Mouse (Mus musculus) ES-E14 (cell line): ENCODE results near the gene Metrnl. TPM values are rescaled to one million over a fixed set of nuclear protein-coding genes. Genes with fewer than 3 reads are reported as not detected.

Source experiments
- DNase-seq: peaks from one replicate; pipeline ENCODE4 v3.0.0-alpha.2; 2013; ENCODE audit warnings: low read depth, low spot score
- H3K27ac ChIP-seq: 2 replicates; pipeline ENCODE4 v1.5.1; 2012; ENCODE audit warnings: low read depth, mild to moderate bottlenecking, low read length, moderate library complexity, mixed read lengths; ENCODE audit not compliant: poor library complexity, insufficient read depth, severe bottlenecking
- H3K36me3 ChIP-seq: 2 replicates; pipeline ENCODE4 v1.6.1; 2012; ENCODE audit warnings: mild to moderate bottlenecking, low read length, moderate library complexity, mixed read lengths; ENCODE audit not compliant: control insufficient read depth, poor library complexity, insufficient read depth, severe bottlenecking
- H3K4me1 ChIP-seq, 2 experiments: fragments of 150-350 bp in 1 of 2; sonication (generic) in 1 of 2; 2 replicates each; pipeline ENCODE4 v1.6.1; 2012; ENCODE audit warnings: low read length in 2 of 2, mild to moderate bottlenecking in 1 of 2, mixed read lengths in 1 of 2; ENCODE audit not compliant: control insufficient read depth in 2 of 2, insufficient read depth in 2 of 2, poor library complexity in 1 of 2
- H3K4me3 ChIP-seq, 2 experiments: fragments of 150-350 bp in 1 of 2; sonication (generic) in 1 of 2; 2 replicates each; pipeline ENCODE4 v1.5.1; 2012; ENCODE audit warnings: low read length in 2 of 2, low read depth in 1 of 2, mild to moderate bottlenecking in 1 of 2, mixed read lengths in 1 of 2; ENCODE audit not compliant: insufficient read depth in 1 of 2, poor library complexity in 1 of 2, severe bottlenecking in 1 of 2
- H3K9ac ChIP-seq: 2 replicates; pipeline ENCODE4 v1.6.1; 2012; ENCODE audit warnings: low read depth, mild to moderate bottlenecking, low read length, mixed read lengths; ENCODE audit not compliant: poor library complexity, insufficient read depth, severe bottlenecking
- H3K9me3 ChIP-seq: fragments of 150-350 bp; sonication (generic); 2 replicates; pipeline ENCODE4 v1.6.1; 2012; ENCODE audit warnings: low read depth, mild to moderate bottlenecking, low read length; ENCODE audit not compliant: control insufficient read depth, insufficient read depth
- CHD2 ChIP-seq: IDR thresholded peaks from 2 replicates; pipeline ENCODE4 v1.6.1; 2014; ENCODE audit warnings: mild to moderate bottlenecking, low read depth, low read length, inconsistent platforms
- HCFC1 ChIP-seq: IDR thresholded peaks from 2 replicates; pipeline ENCODE4 v1.6.1; 2012; ENCODE audit warnings: low read length, inconsistent platforms, borderline replicate concordance; ENCODE audit not compliant: insufficient read depth
- MAFK ChIP-seq: IDR thresholded peaks from 2 replicates; pipeline ENCODE4 v1.6.1; 2014; ENCODE audit warnings: mild to moderate bottlenecking, low read depth, low read length, inconsistent platforms; ENCODE audit not compliant: insufficient read depth
- ZC3H11A ChIP-seq: IDR thresholded peaks from 2 replicates; pipeline ENCODE4 v1.6.1; 2012; ENCODE audit warnings: low read depth, mild to moderate bottlenecking, inconsistent platforms, low read length, borderline replicate concordance
- ZNF384 ChIP-seq: IDR thresholded peaks from 2 replicates; pipeline ENCODE4 v1.6.1; 2012; ENCODE audit warnings: low read depth, low read length, inconsistent platforms
- in situ Hi-C, 2 experiments: fragments of 600-800 bp; cut with MboI; formaldehyde crosslinking; loops; one replicate each; pipeline ENCODE4 v1.15.1; 2025; ENCODE audit warnings: low sequenced_read_pairs in 2 of 2, inconsistent platforms in 1 of 2; ENCODE audit not compliant: unreplicated experiment in 2 of 2
- total RNA-seq: library from RNA; depleted of rRNA; stranded (reverse); fragments of 300-350 nt; gene quantifications from 2 replicates; pipeline ENCODE4 v1.2.3, GENCODE M21; 2012

The Metrnl gene
- total RNA-seq, 1 experiment, result 13.0 TPM

DNA sequence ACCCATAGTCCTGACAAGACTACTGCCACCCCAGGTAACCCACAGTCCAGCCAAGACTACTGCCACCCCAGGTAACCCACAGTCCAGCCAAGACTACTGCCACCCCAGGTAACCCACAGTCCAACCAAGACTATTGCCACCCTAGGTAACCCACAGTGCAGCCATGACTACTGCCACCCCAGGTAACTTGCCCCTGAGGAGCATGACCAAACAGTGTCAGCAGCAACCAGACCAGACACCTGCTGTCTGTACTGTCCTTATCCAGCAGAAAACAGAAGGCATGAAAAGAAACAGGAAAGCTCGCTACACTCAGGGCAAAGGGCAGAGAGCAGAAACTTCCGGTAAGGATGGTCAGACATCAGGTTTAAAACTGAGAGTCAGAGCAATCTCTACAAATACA lies 40.2 kb upstream of the Metrnl start:
- H3K9me3 ChIP-seq, result no peaks in the 10 kb centered on the region
- no peak for DNase-seq
- no peak overlapping the region for H3K27ac ChIP-seq
- no peaks in the 10 kb centered on the region for H3K4me1 ChIP-seq
- H3K4me3 ChIP-seq, result no peak overlapping the region
- in situ Hi-C loops, result no loop called here
- no peak overlapping the region for H3K9ac ChIP-seq
- TF ChIP-seq ZNF384, result no peak
- no peak for TF ChIP-seq MAFK
- TF ChIP-seq HCFC1, result no peak
- TF ChIP-seq ZC3H11A, result no peak
- TF ChIP-seq CHD2, result no peak
- peaks cover 2% of the 10 kb centered on the region for H3K36me3 ChIP-seq

DNA sequence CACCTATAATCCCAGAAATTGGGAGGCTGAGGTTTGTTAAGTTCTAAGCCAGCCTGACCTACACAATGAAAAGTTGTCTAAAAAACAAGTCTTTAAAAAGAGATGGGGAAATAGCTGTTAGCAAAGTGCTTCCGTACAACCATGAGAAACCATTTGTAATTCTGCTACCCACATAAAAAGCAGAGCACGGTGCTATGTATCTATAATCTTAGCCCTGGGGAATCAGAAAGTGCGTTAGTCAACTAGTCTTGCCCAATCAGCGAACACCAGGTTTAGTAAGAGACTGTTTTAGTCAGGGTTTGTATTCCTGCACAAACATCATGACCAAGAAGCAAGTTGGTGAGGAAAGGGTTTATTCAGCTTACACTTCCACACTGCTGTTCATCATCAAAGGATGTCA lies 33.8 kb upstream of the Metrnl start:
- Histone ChIP-seq H3K9ac (no peak overlapping the region), H3K4me3 (no peak overlapping the region), H3K4me1 (peaks cover 0 to 4% of the 10 kb centered on the region in 2 experiments; a peak in 1 of 4 replicates), H3K36me3 (peaks cover 3% of the 10 kb centered on the region), H3K9me3 (no peaks in the 10 kb centered on the region), H3K27ac (no peak overlapping the region)
- TF ChIP-seq MAFK (no peak), CHD2 (no peak), ZC3H11A (no peak), HCFC1 (no peak), ZNF384 (no peak)
- no peak for DNase-seq
- in situ Hi-C loops, result no loop called here

DNA sequence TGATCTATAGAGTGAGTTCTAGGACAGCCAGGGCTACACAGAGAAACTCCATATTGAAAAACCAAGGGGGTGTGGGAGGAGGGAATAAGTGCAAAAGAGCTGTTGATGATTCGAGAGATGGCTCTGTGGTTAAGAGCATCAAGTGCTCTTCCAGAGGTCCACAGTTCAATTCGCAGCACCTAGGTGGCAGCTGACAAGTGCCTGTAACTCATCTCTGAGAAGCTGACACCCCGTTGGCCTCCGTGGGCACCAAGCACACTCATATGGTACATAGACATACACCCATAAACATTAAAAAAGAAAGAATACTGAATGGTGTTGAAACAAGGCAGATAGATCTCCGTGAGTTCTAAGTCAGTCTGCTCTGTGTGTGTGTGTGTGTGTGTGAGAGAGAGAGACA lies 32.6 kb upstream of the Metrnl start:
- no peak overlapping the region for H3K27ac ChIP-seq
- no peak overlapping the region for H3K4me3 ChIP-seq
- no peak overlapping the region for H3K9ac ChIP-seq
- no peaks in the 10 kb centered on the region for H3K9me3 ChIP-seq
- peaks cover 0 to 6% of the 10 kb centered on the region in 2 experiments; a peak in 2 of 4 replicates for H3K4me1 ChIP-seq
- DNase-seq, result no peak
- TF ChIP-seq CHD2 (no peak), ZNF384 (no peak), MAFK (no peak), HCFC1 (no peak), ZC3H11A (no peak)
- in situ Hi-C loops, result no loop called here
- peaks cover 3% of the 10 kb centered on the region for H3K36me3 ChIP-seq

DNA sequence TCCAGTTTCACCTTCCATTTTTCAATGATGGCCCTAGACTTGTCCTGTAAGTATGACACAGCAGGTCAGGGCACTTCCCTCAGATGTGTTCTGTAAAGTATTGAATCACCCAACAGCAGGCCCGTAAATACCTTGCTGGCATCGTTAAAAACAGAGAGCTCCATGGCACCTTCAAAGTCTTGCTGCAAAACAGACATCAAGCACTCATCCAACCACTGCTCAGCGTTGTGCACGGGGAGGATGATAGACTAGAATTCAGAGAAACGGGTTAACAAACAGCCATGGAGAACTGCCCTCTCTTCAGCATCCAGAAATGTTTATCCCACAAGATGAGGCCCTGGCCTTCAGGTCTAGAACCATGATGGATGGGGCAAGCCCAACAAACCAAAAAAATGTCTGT lies 30.4 kb upstream of the Metrnl start:
- no peak overlapping the region for H3K9ac ChIP-seq
- DNase-seq, result no peak
- H3K4me1 ChIP-seq, result peaks cover 0 to 6% of the 10 kb centered on the region in 2 experiments; a peak in 2 of 4 replicates
- no peak overlapping the region for H3K27ac ChIP-seq
- TF ChIP-seq MAFK (no peak), ZNF384 (no peak)
- peaks cover 3% of the 10 kb centered on the region; the same call in 1 of the 2 replicates for H3K36me3 ChIP-seq
- in situ Hi-C loops, result no loop called here
- no peak overlapping the region for H3K4me3 ChIP-seq
- H3K9me3 ChIP-seq, result no peaks in the 10 kb centered on the region
